Mouse (Mus musculus) liver, postnatal 0 days (tissue): ENCODE data around the gene Spg20. TPM values are rescaled to one million over a fixed set of nuclear protein-coding genes. Genes with fewer than 3 reads are reported as not detected.

Experiments used
- ATAC-seq: fragments of 200-750 bp; cut with Nextera tagmentation; 2 replicates; pipeline ENCODE4 v1.8.0; 2017; ENCODE audit warnings: mild to moderate bottlenecking, moderate library complexity
- DNase-seq: peaks from one replicate; pipeline ENCODE4 v3.0.0-alpha.2; 2016
- H3K27ac ChIP-seq: fragments of 300-500 bp; sonication (generic); 2 replicates; pipeline ENCODE4 v1.5.1; 2014; ENCODE audit warnings: antibody characterized with exemption, moderate library complexity, mild to moderate bottlenecking, low read depth
- H3K27me3 ChIP-seq: fragments of 300-500 bp; sonication (generic); 2 replicates; pipeline ENCODE4 v1.6.1; 2014; ENCODE audit warnings: low read length, control low read depth, mixed read lengths; ENCODE audit not compliant: insufficient read depth
- H3K36me3 ChIP-seq: fragments of 300-500 bp; sonication (generic); replicated peaks from 2 replicates; pipeline ENCODE4 v1.6.1; 2014; ENCODE audit warnings: mild to moderate bottlenecking, control low read depth, low read length, moderate library complexity, mixed read lengths; ENCODE audit not compliant: insufficient read depth
- H3K4me1 ChIP-seq: fragments of 300-500 bp; sonication (generic); 2 replicates; pipeline ENCODE4 v1.6.1; 2014; ENCODE audit warnings: antibody characterized with exemption, mild to moderate bottlenecking, control low read depth; ENCODE audit not compliant: insufficient read depth
- H3K4me2 ChIP-seq: fragments of 300-500 bp; sonication (generic); 2 replicates; pipeline ENCODE4 v1.6.1; 2014; ENCODE audit warnings: low read depth, mild to moderate bottlenecking, low read length, moderate library complexity, mixed read lengths
- H3K4me3 ChIP-seq: fragments of 300-500 bp; sonication (generic); 2 replicates; pipeline ENCODE4 v1.5.1; 2014; ENCODE audit warnings: low read depth, low read length
- H3K9ac ChIP-seq: fragments of 300-500 bp; sonication (generic); replicated peaks from 2 replicates; pipeline ENCODE4 v1.6.1; 2014; ENCODE audit warnings: mild to moderate bottlenecking, moderate library complexity
- H3K9me3 ChIP-seq: fragments of 300-500 bp; sonication (generic); 2 replicates; pipeline ENCODE4 v1.6.1; 2016; ENCODE audit warnings: mild to moderate bottlenecking, control low read depth, low read length, mixed read lengths
- CTCF ChIP-seq: sonication (generic); IDR thresholded peaks from 2 replicates; pipeline ENCODE4 v1.5.1; 2016; ENCODE audit warnings: antibody characterized with exemption, low read depth
- EP300 ChIP-seq: IDR thresholded peaks from 2 replicates; pipeline ENCODE4 v1.6.1; 2016; ENCODE audit warnings: antibody characterized with exemption, low read depth, mild to moderate bottlenecking
- WGBS: fragments of 180-500 bp; shearing (Covaris S2); extraction: QIAGEN DNeasy Blood & Tissue Kit; methylation state at CpG from one replicate; pipeline ENCODE4 v1.1.7; 2014; ENCODE audit not compliant: insufficient replicate concordance; 5-methylcytosine and 5-hydroxymethylcytosine counted together
- polyA plus RNA-seq: library from polyadenylated mRNA; unstranded; fragments of >200 nt; fragmentation: Nextera tagmentation; extraction: Ambion mirVana; gene quantifications from 2 replicates; pipeline ENCODE4 v1.2.1, GENCODE M21; 2015

Gene Spg20
- polyA plus RNA-seq, 1 experiment from 2014 or later: 10.6 TPM

GRCm38 (mm10) chr3:55115989-55116388 is 4.1 kb downstream of the Spg20 start:
- H3K4me2 ChIP-seq: no peak overlapping the region
- H3K4me3 ChIP-seq: no peak overlapping the region
- ATAC-seq (no peak), DNase-seq (no peak)
- H3K9ac ChIP-seq: no peak overlapping the region
- no peak overlapping the region for H3K27ac ChIP-seq
- no peaks in the 10 kb centered on the region for H3K27me3 ChIP-seq
- peaks cover 15% of the 10 kb centered on the region for H3K36me3 ChIP-seq
- 88% methylated on average over 8 of the region's 8 CpGs for WGBS
- H3K4me1 ChIP-seq: peaks cover 22% of the 10 kb centered on the region
- no peaks in the 10 kb centered on the region for H3K9me3 ChIP-seq
- no peak for TF ChIP-seq EP300
- TF ChIP-seq CTCF: no peak

GRCm38 (mm10) chr3:55119275-55119898 is 7.5 kb downstream of the Spg20 start:
- Histone ChIP-seq H3K27me3 (no peaks in the 10 kb centered on the region), H3K4me2 (no peak overlapping the region), H3K4me1 (peaks cover 12% of the 10 kb centered on the region), H3K36me3 (peaks cover 24% of the 10 kb centered on the region), H3K4me3 (no peak overlapping the region), H3K9me3 (no peaks in the 10 kb centered on the region), H3K9ac (no peak overlapping the region), H3K27ac (peak overlapping the region; percentile 68)
- ATAC-seq (peak; percentile 63; the same call in 1 of the 2 replicates), DNase-seq (no peak)
- WGBS: 80% methylated on average over 6 of the region's 6 CpGs
- TF ChIP-seq CTCF (no peak), EP300 (no peak)

- Histone ChIP-seq H3K27ac (no peak overlapping the region), H3K4me3 (no peak overlapping the region), H3K27me3 (no peaks in the 10 kb centered on the region), H3K9ac (no peak overlapping the region), H3K9me3 (no peaks in the 10 kb centered on the region), H3K36me3 (peaks cover 28% of the 10 kb centered on the region), H3K4me1 (peaks cover 6% of the 10 kb centered on the region), H3K4me2 (no peak overlapping the region)
- WGBS: 76% methylated on average over 3 of the region's 3 CpGs
- ATAC-seq (no peak), DNase-seq (no peak)
- no peak for TF ChIP-seq EP300
- no peak for TF ChIP-seq CTCF
Measured at GRCm38 (mm10) chr3:55122336-55122870, 10.5 kb downstream of the Spg20 start.

GRCm38 (mm10) chr3:55123064-55123463 is 11.2 kb downstream of the Spg20 start:
- TF ChIP-seq CTCF (no peak), EP300 (no peak)
- H3K36me3 ChIP-seq: peaks cover 24% of the 10 kb centered on the region
- ATAC-seq: no peak

GRCm38 (mm10) chr3:55129181-55129692 is 17.3 kb downstream of the Spg20 start:
- DNase-seq (no peak), ATAC-seq (no peak)
- 64% methylated on average over 4 of the region's 4 CpGs for WGBS
- no peak overlapping the region for H3K27ac ChIP-seq
- TF ChIP-seq CTCF: no peak
- no peak for TF ChIP-seq EP300
- no peak overlapping the region for H3K4me2 ChIP-seq
- H3K4me1 ChIP-seq: no peaks in the 10 kb centered on the region
- no peak overlapping the region for H3K4me3 ChIP-seq
- H3K27me3 ChIP-seq: no peaks in the 10 kb centered on the region
- H3K9me3 ChIP-seq: no peaks in the 10 kb centered on the region
- H3K36me3 ChIP-seq: peaks cover 37% of the 10 kb centered on the region
- H3K9ac ChIP-seq: no peak overlapping the region

More at GRCm38 (mm10) chr3:55123064-55123463, 11.2 kb downstream of the Spg20 start:
- Histone ChIP-seq H3K4me2 (no peak overlapping the region), H3K27ac (no peak overlapping the region), H3K4me1 (peaks cover 6% of the 10 kb centered on the region), H3K9ac (no peak overlapping the region), H3K4me3 (no peak overlapping the region), H3K9me3 (no peaks in the 10 kb centered on the region), H3K27me3 (no peaks in the 10 kb centered on the region)
- DNase-seq: no peak
- 72% methylated on average over 4 of the region's 4 CpGs for WGBS

- Histone ChIP-seq H3K4me1 (no peaks in the 10 kb centered on the region), H3K4me2 (no peak overlapping the region), H3K4me3 (no peak overlapping the region), H3K36me3 (peaks cover 44% of the 10 kb centered on the region), H3K9ac (no peak overlapping the region), H3K27ac (no peak overlapping the region), H3K27me3 (no peaks in the 10 kb centered on the region), H3K9me3 (no peaks in the 10 kb centered on the region)
- DNase-seq (no peak), ATAC-seq (no peak)
- 90% methylated on average over 6 of the region's 6 CpGs for WGBS
- TF ChIP-seq EP300 (no peak), CTCF (no peak)
Measured at GRCm38 (mm10) chr3:55131576-55132233, 19.8 kb downstream of the Spg20 start.
